Mouse (Mus musculus) midbrain, embryonic 12.5 days (tissue): Measurements from ENCODE around the gene Ift57. TPM values are rescaled to one million over a fixed set of nuclear protein-coding genes. Genes with fewer than 3 reads are reported as not detected.

Source experiments
- ATAC-seq: fragments of 200-750 bp; cut with Nextera tagmentation; 2 replicates; pipeline ENCODE4 v1.8.0; 2017; ENCODE audit warnings: low read depth, moderate TSS enrichment, moderate library complexity; ENCODE audit not compliant: low FRiP score
- H3K27ac ChIP-seq: fragments of 300-500 bp; sonication (generic); replicated peaks from 2 replicates; pipeline ENCODE4 v1.5.1; 2016; ENCODE audit warnings: mild to moderate bottlenecking
- H3K27me3 ChIP-seq: fragments of 300-500 bp; sonication (generic); 2 replicates; pipeline ENCODE4 v1.6.1; 2016; ENCODE audit warnings: mild to moderate bottlenecking
- H3K36me3 ChIP-seq: fragments of 300-500 bp; sonication (generic); 2 replicates; pipeline ENCODE4 v1.6.1; 2016
- H3K4me1 ChIP-seq: fragments of 300-500 bp; sonication (generic); 2 replicates; pipeline ENCODE4 v1.6.1; 2016
- H3K4me2 ChIP-seq: fragments of 300-500 bp; sonication (generic); replicated peaks from 2 replicates; pipeline ENCODE4 v1.6.1; 2016; ENCODE audit warnings: mild to moderate bottlenecking, moderate library complexity
- H3K4me3 ChIP-seq: fragments of 300-500 bp; sonication (generic); 2 replicates; pipeline ENCODE4 v1.5.1; 2016; ENCODE audit warnings: mild to moderate bottlenecking
- H3K9ac ChIP-seq: fragments of 300-500 bp; sonication (generic); replicated peaks from 2 replicates; pipeline ENCODE4 v1.6.1; 2016; ENCODE audit warnings: mild to moderate bottlenecking, moderate library complexity
- H3K9me3 ChIP-seq: fragments of 300-500 bp; sonication (generic); 2 replicates; pipeline ENCODE4 v1.6.1; 2016; ENCODE audit warnings: mild to moderate bottlenecking
- WGBS: fragments of 180-500 bp; shearing (Covaris S2); methylation state at CpG from one replicate; pipeline ENCODE4 v1.1.7; 2016; 5-methylcytosine and 5-hydroxymethylcytosine counted together
- polyA plus RNA-seq: library from polyadenylated mRNA; unstranded; fragments of >200 nt; fragmentation: Nextera tagmentation; extraction: Ambion mirVana; gene quantifications from 2 replicates; pipeline ENCODE4 v1.2.1, GENCODE M21; 2016

Ift57 gene
- polyA plus RNA-seq, 1 experiment from 2014 or later, result 40.3 TPM

DNA sequence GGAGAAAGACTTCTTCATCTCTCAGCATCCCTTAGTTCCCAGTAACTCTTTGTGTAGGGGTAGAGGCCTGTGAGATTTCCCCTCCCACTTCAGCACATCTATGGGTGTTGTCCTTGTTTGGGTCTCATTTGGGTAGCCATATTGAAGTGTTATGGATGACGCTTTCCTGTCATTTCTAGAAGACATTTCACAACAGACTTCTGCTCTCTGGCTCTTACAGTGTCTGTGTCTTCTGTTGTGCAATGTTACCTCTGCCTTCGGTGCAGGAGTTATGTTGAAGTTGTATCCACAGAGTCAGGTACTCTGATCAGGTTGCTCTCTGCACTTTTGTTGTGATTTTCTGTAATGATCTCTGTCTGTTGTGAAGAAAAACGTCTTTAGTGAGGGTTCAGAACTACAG lies 14.3 kb downstream of the Ift57 start:
- H3K9ac ChIP-seq, result no peak overlapping the region
- H3K27ac ChIP-seq, result no peak overlapping the region
- H3K4me3 ChIP-seq, result no peak overlapping the region
- no peak overlapping the region for H3K4me2 ChIP-seq
- no peaks in the 10 kb centered on the region for H3K27me3 ChIP-seq
- no peaks in the 10 kb centered on the region for H3K4me1 ChIP-seq
- peaks cover 6% of the 10 kb centered on the region; the same call in 1 of the 2 replicates for H3K36me3 ChIP-seq
- no peak for ATAC-seq
- H3K9me3 ChIP-seq, result no peaks in the 10 kb centered on the region
- WGBS, result 86% methylated on average over 3 of the region's 3 CpGs

DNA sequence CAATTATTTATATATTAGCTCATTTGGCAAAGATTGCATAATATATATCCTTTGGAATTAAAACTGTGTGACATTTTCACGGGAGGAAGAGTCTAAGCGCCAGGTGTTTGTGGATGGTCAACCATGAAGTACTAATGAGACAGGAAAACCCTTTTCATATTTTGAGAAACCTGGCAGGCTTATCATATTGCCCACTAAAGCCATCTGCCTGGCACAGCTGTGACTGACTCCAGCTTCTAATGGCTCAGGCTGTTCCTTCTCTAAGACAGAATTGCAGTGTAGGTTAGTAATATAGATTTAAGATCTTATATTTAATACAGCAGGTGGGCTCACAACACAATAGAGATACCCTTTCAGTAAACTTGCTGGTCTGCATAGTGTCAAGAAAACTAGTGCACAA lies 21.6 kb downstream of the Ift57 start:
- H3K27ac ChIP-seq, result no peak overlapping the region
- ATAC-seq, result no peak
- no peaks in the 10 kb centered on the region for H3K9me3 ChIP-seq
- 90% methylated on average over 2 of the region's 2 CpGs for WGBS
- H3K4me3 ChIP-seq, result no peak overlapping the region
- no peaks in the 10 kb centered on the region for H3K36me3 ChIP-seq
- no peak overlapping the region for H3K9ac ChIP-seq
- H3K4me1 ChIP-seq, result peaks cover 3% of the 10 kb centered on the region
- no peaks in the 10 kb centered on the region for H3K27me3 ChIP-seq
- H3K4me2 ChIP-seq, result no peak overlapping the region

DNA sequence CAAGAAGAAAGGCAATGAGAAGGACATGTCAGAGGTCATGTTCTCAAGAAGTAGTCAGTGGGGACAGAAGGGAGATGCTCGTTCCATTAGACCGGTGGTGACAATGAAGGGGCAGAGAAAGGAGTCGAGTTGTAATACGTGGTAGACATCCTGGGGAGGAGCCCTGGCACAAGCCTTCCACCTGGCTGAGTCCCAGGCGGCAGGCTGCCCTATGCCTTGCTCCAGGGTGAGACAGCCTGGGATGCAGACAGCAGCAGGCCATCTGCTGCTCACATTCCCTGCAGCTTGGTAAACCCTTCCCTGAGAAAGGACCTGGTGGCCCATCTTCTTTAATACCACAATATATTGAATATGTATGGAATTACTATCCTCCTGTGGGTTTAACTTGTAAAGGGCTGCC lies 22.6 kb downstream of the Ift57 start:
- Histone ChIP-seq H3K27me3 (no peaks in the 10 kb centered on the region), H3K36me3 (no peaks in the 10 kb centered on the region), H3K4me2 (no peak overlapping the region), H3K4me1 (peaks cover 3% of the 10 kb centered on the region), H3K27ac (0 out of 2 replicates have a peak overlapping the region, but pooled peaks have one; percentile 22), H3K9ac (no peak overlapping the region), H3K9me3 (no peaks in the 10 kb centered on the region), H3K4me3 (no peak overlapping the region)
- WGBS, result 41% methylated on average over 5 of the region's 5 CpGs
- ATAC-seq, result no peak

DNA sequence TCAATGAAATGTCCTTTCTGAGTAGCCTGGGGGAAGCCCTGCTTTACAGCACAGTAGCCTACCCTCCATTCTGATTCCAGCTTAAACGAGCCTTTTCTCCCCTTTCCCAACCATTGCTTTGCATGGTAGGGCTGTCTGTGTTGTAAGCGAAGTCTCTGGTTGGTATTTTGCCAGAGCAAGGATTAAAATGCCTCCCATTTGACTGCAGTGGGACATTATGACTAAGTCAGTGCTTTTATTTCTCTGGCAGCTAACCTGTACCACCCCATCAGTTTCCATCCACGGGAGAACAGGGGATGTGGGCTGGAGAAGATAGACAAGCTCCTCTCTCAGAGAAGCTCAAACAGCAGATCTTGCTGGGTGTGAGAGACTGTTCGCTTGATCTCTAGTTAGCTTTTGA lies 24.2 kb downstream of the Ift57 start:
- peaks cover 3% of the 10 kb centered on the region for H3K4me1 ChIP-seq
- no peak overlapping the region for H3K9ac ChIP-seq
- H3K4me3 ChIP-seq, result no peak overlapping the region
- H3K27ac ChIP-seq, result no peak overlapping the region
- H3K9me3 ChIP-seq, result no peaks in the 10 kb centered on the region
- no peaks in the 10 kb centered on the region for H3K27me3 ChIP-seq
- no peaks in the 10 kb centered on the region for H3K36me3 ChIP-seq
- WGBS, result 68% methylated on average over 4 of the region's 4 CpGs
- ATAC-seq, result no peak
- no peak overlapping the region for H3K4me2 ChIP-seq

DNA sequence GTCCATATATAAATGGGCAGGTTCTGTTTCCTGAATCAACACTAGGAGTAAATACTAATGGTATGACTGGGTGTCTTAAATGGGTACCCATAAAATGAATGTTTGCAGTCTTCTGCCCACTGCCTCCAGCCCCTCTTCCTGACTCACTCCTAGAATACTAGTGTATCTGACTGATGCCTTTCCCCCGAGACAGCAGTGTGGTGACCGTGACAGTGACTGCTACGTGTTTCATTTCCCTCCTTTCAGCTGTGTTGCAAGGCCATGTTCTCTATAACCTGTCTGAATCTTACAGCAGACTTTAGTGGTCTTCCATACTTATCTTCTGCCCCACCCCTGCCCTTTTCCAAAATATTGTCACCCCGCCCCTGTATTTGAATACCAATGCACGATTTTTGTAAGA lies 25.2 kb downstream of the Ift57 start:
- no peak overlapping the region for H3K27ac ChIP-seq
- no peak overlapping the region for H3K4me2 ChIP-seq
- WGBS, result 80% methylated on average over 5 of the region's 5 CpGs
- peaks cover 3% of the 10 kb centered on the region for H3K4me1 ChIP-seq
- no peaks in the 10 kb centered on the region for H3K9me3 ChIP-seq
- no peak overlapping the region for H3K4me3 ChIP-seq
- H3K27me3 ChIP-seq, result no peaks in the 10 kb centered on the region
- H3K9ac ChIP-seq, result no peak overlapping the region
- H3K36me3 ChIP-seq, result no peaks in the 10 kb centered on the region
- ATAC-seq, result no peak

DNA sequence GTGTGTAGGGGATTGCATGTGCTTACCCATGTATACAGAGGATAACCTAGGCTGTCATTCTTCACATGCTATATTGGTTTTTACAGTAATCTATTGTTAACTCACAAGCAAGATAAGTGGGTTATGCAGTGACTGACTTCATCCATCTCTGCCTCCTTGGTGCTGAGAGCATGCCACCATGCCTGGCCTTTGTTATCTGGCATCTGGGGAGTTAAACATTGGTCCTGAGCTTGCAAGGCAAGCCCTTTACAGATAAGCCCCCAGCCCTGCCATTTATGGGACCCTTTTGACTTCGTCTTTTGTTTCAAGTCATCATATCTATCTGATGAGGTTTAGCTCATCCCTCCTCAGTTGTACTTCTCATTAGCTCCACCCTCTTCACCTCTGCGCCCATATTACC lies 25.9 kb downstream of the Ift57 start:
- Histone ChIP-seq H3K27me3 (no peaks in the 10 kb centered on the region), H3K4me1 (peaks cover 3% of the 10 kb centered on the region), H3K4me3 (no peak overlapping the region), H3K27ac (no peak overlapping the region), H3K9ac (no peak overlapping the region), H3K36me3 (no peaks in the 10 kb centered on the region), H3K9me3 (no peaks in the 10 kb centered on the region), H3K4me2 (no peak overlapping the region)
- 88% methylated on average over 2 of the region's 2 CpGs for WGBS
- ATAC-seq, result no peak

DNA sequence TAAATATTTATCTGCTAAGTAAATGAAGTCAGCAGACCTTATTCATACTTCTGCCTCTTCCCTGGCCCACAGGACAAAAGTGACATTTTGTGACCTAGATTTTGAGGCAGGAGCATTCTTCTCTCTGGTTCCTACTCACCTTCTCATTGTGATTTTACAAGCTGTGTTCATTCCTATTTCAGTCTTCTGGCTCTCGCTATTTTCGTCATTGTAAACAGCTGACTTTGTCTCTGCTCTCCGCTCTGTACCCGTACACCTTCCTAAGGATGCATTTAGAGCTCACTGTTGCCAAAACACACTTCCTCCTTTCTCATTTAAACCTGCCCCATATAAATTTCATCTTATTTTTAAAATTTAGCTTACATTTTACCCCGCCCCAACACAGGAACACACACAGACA lies 26.4 kb downstream of the Ift57 start:
- no peak overlapping the region for H3K4me2 ChIP-seq
- H3K9ac ChIP-seq, result no peak overlapping the region
- H3K36me3 ChIP-seq, result no peaks in the 10 kb centered on the region
- 91% methylated on average over 5 of the region's 5 CpGs for whole genome bisulfite sequencing
- peaks cover 3% of the 10 kb centered on the region for H3K4me1 ChIP-seq
- no peak for ATAC-seq
- no peaks in the 10 kb centered on the region for H3K9me3 ChIP-seq
- no peak overlapping the region for H3K27ac ChIP-seq
- no peak overlapping the region for H3K4me3 ChIP-seq
- no peaks in the 10 kb centered on the region for H3K27me3 ChIP-seq

DNA sequence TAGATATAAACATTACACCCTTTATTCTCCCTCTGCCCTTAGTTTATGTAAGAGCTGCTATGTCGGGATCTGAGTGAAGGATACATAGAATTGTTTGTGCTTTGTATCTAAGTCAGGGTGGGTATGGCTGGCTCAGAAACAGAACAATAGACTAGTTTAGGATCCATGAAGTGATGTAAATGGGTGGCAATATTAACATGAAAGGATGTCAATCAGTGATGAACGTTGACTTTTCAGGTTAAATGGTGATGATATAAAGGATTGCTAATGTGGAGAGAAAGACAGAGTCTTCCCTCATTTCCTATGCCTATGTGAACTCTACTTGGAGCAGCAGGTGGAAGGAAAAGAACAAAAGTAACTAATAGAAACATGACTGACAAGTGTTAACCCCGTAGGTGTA lies 27.2 kb downstream of the Ift57 start:
- H3K9ac ChIP-seq, result no peak overlapping the region
- H3K4me1 ChIP-seq, result peaks cover 3% of the 10 kb centered on the region; the same call in 1 of the 2 replicates
- H3K27me3 ChIP-seq, result no peaks in the 10 kb centered on the region
- no peak overlapping the region for H3K4me2 ChIP-seq
- H3K27ac ChIP-seq, result no peak overlapping the region
- no peaks in the 10 kb centered on the region for H3K9me3 ChIP-seq
- ATAC-seq, result no peak
- no peak overlapping the region for H3K4me3 ChIP-seq
- WGBS, result 77% methylated on average over 3 of the region's 3 CpGs
- no peaks in the 10 kb centered on the region for H3K36me3 ChIP-seq

DNA sequence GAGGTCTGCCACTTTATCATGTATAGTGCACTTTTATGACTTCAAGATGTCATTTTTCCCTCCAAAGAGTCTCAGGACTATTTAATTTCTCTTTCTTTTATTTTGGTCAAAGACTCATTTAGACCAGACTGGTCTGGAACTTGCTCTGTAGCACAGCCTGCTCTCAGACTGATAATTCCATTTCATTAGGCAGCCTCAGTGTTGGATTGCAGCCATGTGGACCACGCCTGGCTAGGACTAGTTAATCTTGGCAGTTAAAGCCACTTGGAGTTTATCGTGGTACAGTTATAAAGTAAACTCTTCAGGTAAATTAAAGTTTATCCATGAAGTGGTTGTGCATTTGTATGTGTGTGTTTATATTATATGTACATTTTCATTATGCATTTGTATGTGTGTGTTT lies 27.7 kb downstream of the Ift57 start:
- Histone ChIP-seq H3K9ac (no peak overlapping the region), H3K4me1 (peaks cover 3% of the 10 kb centered on the region; the same call in 1 of the 2 replicates), H3K9me3 (no peaks in the 10 kb centered on the region), H3K4me2 (no peak overlapping the region), H3K4me3 (no peak overlapping the region), H3K27ac (no peak overlapping the region), H3K36me3 (no peaks in the 10 kb centered on the region), H3K27me3 (no peaks in the 10 kb centered on the region)
- 91% methylated on average over 2 of the region's 2 CpGs for WGBS
- ATAC-seq, result no peak

DNA sequence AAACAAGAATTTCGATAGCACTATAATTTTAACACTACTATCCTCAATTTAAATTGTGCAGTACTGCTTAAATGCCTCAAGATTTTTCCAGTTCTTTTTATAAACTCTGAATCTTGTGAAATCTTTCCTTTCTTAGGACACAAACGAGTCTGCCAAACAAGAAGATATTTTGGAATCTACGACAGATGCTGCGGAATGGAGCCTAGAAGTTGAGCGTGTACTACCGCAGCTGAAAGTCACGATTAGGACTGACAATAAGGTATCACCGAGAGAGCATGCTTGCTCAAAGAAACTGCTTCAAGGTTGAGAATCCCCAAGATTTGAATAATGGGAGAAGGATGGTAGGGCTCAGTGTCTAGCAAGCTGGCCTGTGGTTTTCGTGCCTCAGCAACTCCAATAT lies 37.5 kb downstream of the Ift57 start:
- Histone ChIP-seq H3K4me3 (no peak overlapping the region), H3K9me3 (no peaks in the 10 kb centered on the region), H3K4me1 (no peaks in the 10 kb centered on the region), H3K9ac (no peak overlapping the region), H3K27ac (no peak overlapping the region), H3K27me3 (no peaks in the 10 kb centered on the region), H3K36me3 (no peaks in the 10 kb centered on the region), H3K4me2 (no peak overlapping the region)
- no peak for ATAC-seq
- WGBS, result 92% methylated on average over 9 of the region's 9 CpGs

DNA sequence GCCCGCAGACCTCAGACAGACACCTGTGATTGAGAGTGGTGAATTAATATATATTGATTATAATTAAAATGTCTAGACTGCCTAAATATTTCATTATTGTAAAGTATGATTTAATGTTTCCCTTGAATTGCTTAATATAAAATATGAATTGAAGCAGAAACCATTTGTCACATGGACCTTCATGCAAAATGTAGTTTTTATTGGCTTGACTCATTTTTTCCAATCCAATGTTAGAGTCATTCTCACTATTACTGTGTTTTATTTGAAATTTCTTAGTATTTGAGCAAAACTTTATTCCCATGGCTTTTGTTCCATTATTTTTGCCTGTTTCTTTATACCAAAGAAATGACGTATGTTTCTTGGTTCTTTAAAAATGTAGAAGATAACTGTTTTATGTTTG lies 48.3 kb downstream of the Ift57 start:
- Histone ChIP-seq H3K9me3 (no peaks in the 10 kb centered on the region), H3K4me1 (0 out of 2 replicates have a peak, but pooled peaks cover 2% of the 10 kb centered on the region), H3K36me3 (no peaks in the 10 kb centered on the region), H3K4me2 (no peak overlapping the region), H3K9ac (no peak overlapping the region), H3K27ac (no peak overlapping the region), H3K4me3 (no peak overlapping the region), H3K27me3 (no peaks in the 10 kb centered on the region)
- ATAC-seq, result no peak
- 87% methylated on average over 2 of the region's 2 CpGs for WGBS

DNA sequence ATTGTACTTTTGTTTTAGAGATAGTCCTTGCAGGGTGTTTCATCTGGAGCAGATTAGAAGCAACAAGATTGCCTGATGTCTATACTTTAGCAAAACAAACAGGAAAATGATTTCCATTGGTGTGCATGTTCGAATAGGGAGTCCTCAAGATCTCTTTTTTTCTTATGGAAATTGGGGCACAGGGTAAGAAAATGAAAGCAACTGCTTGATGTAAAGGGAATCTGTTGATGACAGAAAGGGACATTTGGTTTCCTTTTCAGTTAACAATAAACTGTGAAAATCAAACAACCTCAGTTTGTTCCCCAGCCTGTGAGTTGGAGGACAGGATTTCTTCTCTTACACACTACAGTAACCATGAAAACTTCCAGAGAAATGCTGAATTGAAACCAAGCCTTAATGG lies 53.9 kb downstream of the Ift57 start:
- Histone ChIP-seq H3K9ac (no peak overlapping the region), H3K9me3 (no peaks in the 10 kb centered on the region), H3K36me3 (no peaks in the 10 kb centered on the region), H3K4me2 (no peak overlapping the region), H3K4me3 (no peak overlapping the region), H3K27me3 (no peaks in the 10 kb centered on the region), H3K27ac (no peak overlapping the region; the same call in 1 of the 2 replicates), H3K4me1 (peaks cover 15% of the 10 kb centered on the region)
- 0 out of 2 replicates have a peak, but pooled peaks have one; percentile 17 for ATAC-seq
- 49% methylated on average over 1 of the region's 1 CpGs for WGBS

DNA sequence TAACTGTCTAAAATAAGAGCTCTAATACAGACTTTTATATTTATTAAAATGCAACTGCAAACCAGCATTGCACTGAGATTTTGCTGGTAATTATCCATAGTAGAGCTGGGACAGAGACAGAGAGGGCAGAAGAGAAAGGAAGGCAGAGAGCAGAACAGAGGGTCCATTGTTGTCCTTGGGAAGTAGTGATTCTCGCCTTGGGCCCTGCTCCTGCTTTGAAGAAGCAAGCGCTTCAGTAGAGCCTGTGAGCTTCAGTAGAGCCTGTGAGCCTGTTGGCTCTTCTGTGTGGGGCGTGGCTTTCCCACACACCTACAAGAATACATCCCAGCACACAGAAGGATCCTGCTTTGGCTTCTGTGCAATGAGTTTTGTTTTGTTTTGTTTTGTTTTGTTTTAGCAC lies 54.3 kb downstream of the Ift57 start:
- H3K27ac ChIP-seq, result peak overlapping the region; percentile 46

More for the DNA sequence above, 54.3 kb downstream of the Ift57 start:
- Histone ChIP-seq H3K4me2 (no peak overlapping the region), H3K4me1 (peaks cover 15% of the 10 kb centered on the region), H3K9me3 (no peaks in the 10 kb centered on the region), H3K9ac (no peak overlapping the region), H3K36me3 (no peaks in the 10 kb centered on the region), H3K4me3 (no peak overlapping the region), H3K27me3 (no peaks in the 10 kb centered on the region)
- peak; percentile 77 for ATAC-seq
- WGBS, result 47% methylated on average over 3 of the region's 3 CpGs
